Mouse (Mus musculus): ENCODE results near the gene Flg2. TPM values are rescaled to one million over a fixed set of nuclear protein-coding genes. Genes with fewer than 3 reads are reported as not detected.

Flg2 gene
- 0.03 TPM in 1 of 2 replicates, not detected in the other for polyA plus RNA-seq (2014; fragmentation: Nextera tagmentation; extraction: Ambion mirVana)

DNA sequence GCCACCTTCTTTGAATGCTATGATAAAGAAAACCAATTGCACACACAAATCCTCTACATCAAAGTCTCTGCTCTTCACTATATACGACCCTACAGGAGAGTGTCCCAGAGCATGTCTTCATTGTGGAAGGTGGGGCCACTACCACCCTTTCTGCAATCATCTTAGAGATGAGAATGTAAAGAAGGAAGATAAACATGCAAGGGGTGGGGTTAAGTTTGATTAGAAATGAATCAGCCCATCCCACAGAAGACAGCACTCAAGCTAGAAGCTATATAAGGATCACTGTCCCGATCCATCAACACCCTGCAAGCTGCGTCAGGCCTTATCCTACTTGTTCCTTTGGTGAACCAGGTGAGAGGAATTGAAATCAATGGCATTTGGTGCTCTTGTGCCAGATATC, at the start of gene Flg2:
Flg2 (plus strand) TSS at position 301 of the 400 bp plus-strand sequence.
- Histone ChIP-seq H3K4me2 (replicated peaks; ENCODE audit: low read depth, low read length) (no peak within 1 kb of the TSS), H3K27ac (ENCODE audit: low read length) (no peak within 1 kb of the TSS), H3K27me3 (ENCODE audit: control insufficient read depth, insufficient read depth, low read length) (no peaks in the 10 kb centered on the region), H3K4me3 (ENCODE audit: low read depth, low read length) (no peak within 1 kb of the TSS), H3K9ac (replicated peaks; ENCODE audit: low read depth, low read length) (no peak within 1 kb of the TSS), H3K4me1 (ENCODE audit: control insufficient read depth, insufficient read depth, low read length) (no peaks in the 10 kb centered on the region), H3K36me3 (ENCODE audit: control insufficient read depth, insufficient read depth, low read length) (no peaks in the 10 kb centered on the region), H3K9me3 (ENCODE audit: control insufficient read depth, low read depth, low read length) (no peaks in the 10 kb centered on the region)
- ATAC-seq (ENCODE audit: insufficient number of reproducible peaks, insufficient read depth, low FRiP score, low read depth) = no peak
- 85% methylated on average over 3 of the region's 3 CpGs for WGBS

DNA sequence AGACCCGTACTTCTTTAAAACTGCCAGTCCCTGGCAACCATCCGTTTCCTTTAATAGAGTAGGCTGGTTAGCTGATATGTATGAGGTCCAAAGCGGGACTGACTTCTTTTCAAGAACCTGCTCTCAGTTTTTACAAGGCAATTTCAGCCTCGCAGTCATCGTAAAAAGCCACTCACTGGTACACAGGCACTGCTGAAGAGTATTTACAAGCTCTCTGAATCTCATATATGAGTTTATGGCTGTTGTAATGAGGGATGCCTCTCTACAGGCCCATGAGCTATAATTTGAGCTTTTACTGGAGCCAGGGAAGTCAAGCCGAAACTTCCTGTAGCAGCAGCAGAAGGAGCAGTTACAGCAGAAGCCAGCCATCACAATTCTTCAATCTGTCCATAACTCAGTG, 34.6 kb upstream of the Flg2 start:
- Histone ChIP-seq H3K4me1 (ENCODE audit: control insufficient read depth, insufficient read depth, low read length) (no peaks in the 10 kb centered on the region), H3K27me3 (ENCODE audit: control insufficient read depth, insufficient read depth, low read length) (no peaks in the 10 kb centered on the region), H3K27ac (ENCODE audit: low read length) (no peak overlapping the region), H3K4me2 (replicated peaks; ENCODE audit: low read depth, low read length) (no peak overlapping the region), H3K9ac (replicated peaks; ENCODE audit: low read depth, low read length) (no peak overlapping the region), H3K4me3 (ENCODE audit: low read depth, low read length) (no peak overlapping the region), H3K9me3 (ENCODE audit: control insufficient read depth, low read depth, low read length) (no peaks in the 10 kb centered on the region), H3K36me3 (ENCODE audit: control insufficient read depth, insufficient read depth, low read length) (no peaks in the 10 kb centered on the region)
- 80% methylated on average over 6 of the region's 6 CpGs for WGBS
- no peak for ATAC-seq (ENCODE audit: insufficient number of reproducible peaks, insufficient read depth, low FRiP score, low read depth)

DNA sequence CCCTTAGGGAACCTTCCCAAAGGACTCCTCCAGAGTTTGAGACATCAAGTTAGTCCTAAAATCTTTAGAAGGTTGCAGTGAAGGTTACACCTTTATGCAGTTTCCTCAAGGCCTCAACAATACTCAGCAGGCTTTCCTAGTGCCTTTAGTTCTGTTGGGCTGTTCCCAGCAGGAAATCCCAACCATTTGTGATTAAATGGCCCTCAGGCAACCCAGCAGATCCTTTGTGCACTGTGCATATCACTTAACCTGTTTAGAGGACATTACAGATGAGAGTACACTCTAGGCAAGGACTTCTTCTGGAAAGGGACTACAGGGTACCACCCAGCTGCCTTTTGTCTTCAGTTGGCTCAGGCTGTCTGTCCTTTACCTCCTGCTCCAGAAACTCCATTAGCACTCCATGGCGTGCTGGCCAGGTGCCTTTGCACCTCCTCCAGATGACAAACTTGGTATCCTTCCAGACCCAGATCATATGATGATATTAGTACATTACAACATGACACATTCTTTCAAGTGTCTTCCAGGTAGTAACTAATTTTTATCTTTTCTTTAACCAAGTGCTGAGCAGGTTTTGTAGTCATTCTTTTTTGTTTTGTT, 34.0 kb upstream of the Flg2 start:
- Histone ChIP-seq H3K9ac (replicated peaks; ENCODE audit: low read depth, low read length) (no peak overlapping the region), H3K4me1 (ENCODE audit: control insufficient read depth, insufficient read depth, low read length) (no peaks in the 10 kb centered on the region), H3K4me2 (replicated peaks; ENCODE audit: low read depth, low read length) (no peak overlapping the region), H3K4me3 (ENCODE audit: low read depth, low read length) (no peak overlapping the region), H3K36me3 (ENCODE audit: control insufficient read depth, insufficient read depth, low read length) (no peaks in the 10 kb centered on the region), H3K27me3 (ENCODE audit: control insufficient read depth, insufficient read depth, low read length) (no peaks in the 10 kb centered on the region), H3K9me3 (ENCODE audit: control insufficient read depth, low read depth, low read length) (no peaks in the 10 kb centered on the region), H3K27ac (ENCODE audit: low read length) (no peak overlapping the region)
- ATAC-seq (ENCODE audit: insufficient number of reproducible peaks, insufficient read depth, low FRiP score, low read depth) = no peak
- 76% methylated on average over 1 of the region's 1 CpGs for WGBS

DNA sequence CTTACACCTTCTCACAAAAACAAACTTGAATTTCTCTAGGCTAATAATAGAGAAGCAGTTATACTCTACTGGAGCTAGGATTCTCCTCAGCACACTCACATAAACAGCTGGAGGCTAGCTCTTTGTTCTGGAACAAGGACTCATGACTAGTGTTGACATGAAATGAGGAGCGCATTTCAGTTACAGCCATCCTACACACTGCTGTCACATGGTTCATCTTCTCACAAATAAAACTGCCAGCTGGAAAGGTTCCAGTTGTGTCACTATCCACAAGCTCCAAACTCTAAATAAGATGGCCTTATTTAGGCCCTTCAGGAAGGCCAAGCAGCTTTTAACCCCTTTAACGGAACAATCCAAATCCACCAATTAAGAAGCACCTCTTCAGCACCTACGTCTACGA, 16.2 kb upstream of the Flg2 start:
- 91% methylated on average over 4 of the region's 4 CpGs for WGBS
- Histone ChIP-seq H3K4me2 (replicated peaks; ENCODE audit: low read depth, low read length) (no peak overlapping the region), H3K9me3 (ENCODE audit: control insufficient read depth, low read depth, low read length) (no peaks in the 10 kb centered on the region), H3K27me3 (ENCODE audit: control insufficient read depth, insufficient read depth, low read length) (no peaks in the 10 kb centered on the region), H3K27ac (ENCODE audit: low read length) (no peak overlapping the region), H3K4me1 (ENCODE audit: control insufficient read depth, insufficient read depth, low read length) (no peaks in the 10 kb centered on the region), H3K9ac (replicated peaks; ENCODE audit: low read depth, low read length) (no peak overlapping the region), H3K36me3 (ENCODE audit: control insufficient read depth, insufficient read depth, low read length) (no peaks in the 10 kb centered on the region), H3K4me3 (ENCODE audit: low read depth, low read length) (no peak overlapping the region)
- no peak for ATAC-seq (ENCODE audit: insufficient number of reproducible peaks, insufficient read depth, low FRiP score, low read depth)

DNA sequence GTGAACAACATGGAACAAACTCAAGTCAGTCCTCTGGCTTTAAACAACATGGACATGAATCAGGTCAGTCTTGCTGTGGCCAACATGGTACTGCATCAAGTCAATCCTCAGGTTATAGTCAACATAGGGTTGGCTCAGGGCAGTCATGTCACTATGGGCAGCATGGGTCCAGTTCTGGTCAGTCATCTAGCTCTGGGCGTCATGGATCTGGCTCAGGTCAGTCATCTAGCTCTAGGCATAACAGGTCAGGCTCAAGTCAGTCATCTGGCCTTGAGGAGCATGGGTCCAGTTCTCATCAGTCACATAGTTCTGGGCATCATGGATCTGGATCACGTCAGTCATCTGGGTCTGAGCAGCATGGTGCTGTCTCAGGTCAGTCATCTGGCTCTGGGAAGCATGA, 4.9 kb downstream of the Flg2 start:
- Histone ChIP-seq H3K9ac (replicated peaks; ENCODE audit: low read depth, low read length) (no peak overlapping the region), H3K4me3 (ENCODE audit: low read depth, low read length) (no peak overlapping the region), H3K4me1 (ENCODE audit: control insufficient read depth, insufficient read depth, low read length) (no peaks in the 10 kb centered on the region), H3K36me3 (ENCODE audit: control insufficient read depth, insufficient read depth, low read length) (no peaks in the 10 kb centered on the region), H3K27me3 (ENCODE audit: control insufficient read depth, insufficient read depth, low read length) (no peaks in the 10 kb centered on the region), H3K9me3 (ENCODE audit: control insufficient read depth, low read depth, low read length) (no peaks in the 10 kb centered on the region; the same call in 1 of the 2 replicates), H3K4me2 (replicated peaks; ENCODE audit: low read depth, low read length) (no peak overlapping the region), H3K27ac (ENCODE audit: low read length) (no peak overlapping the region)
- ATAC-seq (ENCODE audit: insufficient number of reproducible peaks, insufficient read depth, low FRiP score, low read depth) = no peak
- WGBS = 95% methylated on average over 2 of the region's 2 CpGs

DNA sequence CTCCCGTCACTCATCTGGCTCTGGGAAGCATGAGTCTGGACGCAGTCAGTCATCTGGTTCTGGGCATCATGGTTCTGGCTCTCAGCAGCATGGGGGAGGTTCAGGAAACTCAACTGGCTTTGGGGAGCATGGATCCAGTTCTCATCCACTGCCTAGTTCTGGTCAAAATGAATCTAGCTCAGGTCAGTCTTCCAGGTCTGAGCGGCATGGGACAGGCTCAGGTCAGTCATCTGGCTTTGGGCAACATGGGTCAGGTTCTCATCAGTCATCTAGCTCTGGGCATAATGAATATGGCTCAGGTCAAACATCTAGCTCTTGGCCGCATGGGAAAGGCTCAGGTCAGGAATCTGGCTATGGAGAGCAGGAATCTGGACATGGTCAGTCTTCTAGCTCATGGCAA, 5.4 kb downstream of the Flg2 start:
- H3K36me3 ChIP-seq (ENCODE audit: control insufficient read depth, insufficient read depth, low read length) = no peaks in the 10 kb centered on the region
- H3K9me3 ChIP-seq (ENCODE audit: control insufficient read depth, low read depth, low read length) = no peaks in the 10 kb centered on the region; the same call in 1 of the 2 replicates
- ATAC-seq (ENCODE audit: insufficient number of reproducible peaks, insufficient read depth, low FRiP score, low read depth) = no peak
- no peak overlapping the region for H3K9ac ChIP-seq (replicated peaks; ENCODE audit: low read depth, low read length)
- 90% methylated on average over 4 of the region's 4 CpGs for WGBS
- no peaks in the 10 kb centered on the region for H3K4me1 ChIP-seq (ENCODE audit: control insufficient read depth, insufficient read depth, low read length)
- no peak overlapping the region for H3K4me3 ChIP-seq (ENCODE audit: low read depth, low read length)
- no peak overlapping the region for H3K27ac ChIP-seq (ENCODE audit: low read length)
- H3K4me2 ChIP-seq (replicated peaks; ENCODE audit: low read depth, low read length) = no peak overlapping the region
- H3K27me3 ChIP-seq (ENCODE audit: control insufficient read depth, insufficient read depth, low read length) = no peaks in the 10 kb centered on the region

Other genes with a start within 250 kb of the Flg2 start
- gene Lce3d, start 239.9 kb upstream of the Flg2 start, polyA plus RNA-seq (2014; fragmentation: Nextera tagmentation; extraction: Ambion mirVana) = not detected in 2 replicates
- gene Lce3e, start 230.2 kb upstream of the Flg2 start, polyA plus RNA-seq (2014; fragmentation: Nextera tagmentation; extraction: Ambion mirVana) = not detected in 2 replicates
- not detected in 2 replicates for gene Lce3f, start 205.1 kb upstream of the Flg2 start, polyA plus RNA-seq (2014; fragmentation: Nextera tagmentation; extraction: Ambion mirVana)
- gene Crct1, start 181.6 kb upstream of the Flg2 start, polyA plus RNA-seq (2014; fragmentation: Nextera tagmentation; extraction: Ambion mirVana) = 0.38 and 0.85 TPM in 2 replicates
- gene Lce1m, start 178.2 kb upstream of the Flg2 start, polyA plus RNA-seq (2014; fragmentation: Nextera tagmentation; extraction: Ambion mirVana) = not detected in 2 replicates
- not detected in 2 replicates for gene Gm4858, start 128.5 kb upstream of the Flg2 start, polyA plus RNA-seq (2014; fragmentation: Nextera tagmentation; extraction: Ambion mirVana)
- not detected in 2 replicates for gene Crnn, start 52.5 kb upstream of the Flg2 start, polyA plus RNA-seq (2014; fragmentation: Nextera tagmentation; extraction: Ambion mirVana)
- gene Flg, start 76.2 kb downstream of the Flg2 start, polyA plus RNA-seq (2014; fragmentation: Nextera tagmentation; extraction: Ambion mirVana) = 0.49 TPM in 1 of 2 replicates, not detected in the other
- gene Hrnr, start 122.5 kb downstream of the Flg2 start, polyA plus RNA-seq (2014; fragmentation: Nextera tagmentation; extraction: Ambion mirVana) = not detected in 2 replicates
- not detected in 2 replicates for gene Rptn, start 196.4 kb downstream of the Flg2 start, polyA plus RNA-seq (2014; fragmentation: Nextera tagmentation; extraction: Ambion mirVana)
- gene Tchh, start 245.1 kb downstream of the Flg2 start, polyA plus RNA-seq (2014; fragmentation: Nextera tagmentation; extraction: Ambion mirVana) = 1.3 and 1.5 TPM in 2 replicates

Measured in stomach, embryonic 14.5 days (tissue).